Mouse (Mus musculus) midbrain, embryonic 16.5 days (tissue): ENCODE data around the gene Reck. TPM values are rescaled to one million over a fixed set of nuclear protein-coding genes. Genes with fewer than 3 reads are reported as not detected.

Source experiments
- ATAC-seq: fragments of 200-750 bp; cut with Nextera tagmentation; 2 replicates; pipeline ENCODE4 v1.8.0; 2017; ENCODE audit warnings: moderate TSS enrichment
- H3K27ac ChIP-seq: fragments of 300-500 bp; sonication (generic); 2 replicates; pipeline ENCODE4 v1.5.1; 2014; ENCODE audit warnings: mild to moderate bottlenecking, low read length, mixed read lengths
- H3K27me3 ChIP-seq: fragments of 300-500 bp; sonication (generic); 2 replicates; pipeline ENCODE4 v1.6.1; 2014; ENCODE audit warnings: low read depth, low read length, mixed read lengths; ENCODE audit not compliant: control insufficient read depth, insufficient read depth
- H3K36me3 ChIP-seq: fragments of 300-500 bp; sonication (generic); 2 replicates; pipeline ENCODE4 v1.6.1; 2014; ENCODE audit warnings: mild to moderate bottlenecking, low read length, moderate library complexity, mixed read lengths; ENCODE audit not compliant: control insufficient read depth, insufficient read depth
- H3K4me1 ChIP-seq: fragments of 300-500 bp; sonication (generic); 2 replicates; pipeline ENCODE4 v1.6.1; 2014; ENCODE audit warnings: mild to moderate bottlenecking, low read length, mixed read lengths; ENCODE audit not compliant: control insufficient read depth, insufficient read depth
- H3K4me2 ChIP-seq: fragments of 300-500 bp; sonication (generic); 2 replicates; pipeline ENCODE4 v1.6.1; 2014; ENCODE audit warnings: mild to moderate bottlenecking, low read length, mixed read lengths
- H3K4me3 ChIP-seq: fragments of 300-500 bp; sonication (generic); 2 replicates; pipeline ENCODE4 v1.5.1; 2014; ENCODE audit warnings: low read depth, mild to moderate bottlenecking, low read length, moderate library complexity, mixed read lengths
- H3K9ac ChIP-seq: fragments of 300-500 bp; sonication (generic); 2 replicates; pipeline ENCODE4 v1.6.1; 2014; ENCODE audit warnings: low read depth, low read length, mixed read lengths
- H3K9me3 ChIP-seq: fragments of 300-500 bp; sonication (generic); replicated peaks from 2 replicates; pipeline ENCODE4 v1.6.1; 2014; ENCODE audit warnings: mild to moderate bottlenecking, low read length, mixed read lengths; ENCODE audit not compliant: control insufficient read depth, poor library complexity, severe bottlenecking
- WGBS: fragments of 180-500 bp; shearing (Covaris S2); extraction: QIAGEN DNeasy Blood & Tissue Kit; methylation state at CpG from one replicate; pipeline ENCODE4 v1.1.7; 2014; 5-methylcytosine and 5-hydroxymethylcytosine counted together
- polyA plus RNA-seq: library from polyadenylated mRNA; unstranded; fragments of >200 nt; fragmentation: Nextera tagmentation; extraction: Ambion mirVana; gene quantifications from 2 replicates; pipeline ENCODE4 v1.2.1, GENCODE M21; 2015

Gene Reck
- polyA plus RNA-seq, 1 experiment from 2014 or later, result 4.4 TPM

GRCm38 (mm10) chr4:43971541-43972136, 96.3 kb downstream of the Reck start:
- WGBS, result 65% methylated on average over 9 of the region's 9 CpGs
- no peaks in the 10 kb centered on the region for H3K27me3 ChIP-seq
- no peak for ATAC-seq
- H3K36me3 ChIP-seq, result no peaks in the 10 kb centered on the region
- H3K9me3 ChIP-seq, result no peaks in the 10 kb centered on the region
- no peak overlapping the region for H3K4me3 ChIP-seq
- peaks cover 5% of the 10 kb centered on the region; the same call in 1 of the 2 replicates for H3K4me1 ChIP-seq
- no peak overlapping the region for H3K27ac ChIP-seq
- H3K9ac ChIP-seq, result no peak overlapping the region
- no peak overlapping the region for H3K4me2 ChIP-seq

GRCm38 (mm10) chr4:43972137-43972591, 96.8 kb downstream of the Reck start:
- peaks cover 5% of the 10 kb centered on the region; the same call in 1 of the 2 replicates for H3K4me1 ChIP-seq
- H3K27me3 ChIP-seq, result no peaks in the 10 kb centered on the region
- no peak overlapping the region for H3K27ac ChIP-seq
- WGBS, result 1% methylated on average over 7 of the region's 8 CpGs
- H3K4me3 ChIP-seq, result no peak overlapping the region
- no peaks in the 10 kb centered on the region for H3K36me3 ChIP-seq
- H3K9ac ChIP-seq, result no peak overlapping the region
- no peak for ATAC-seq
- no peak overlapping the region for H3K4me2 ChIP-seq
- no peaks in the 10 kb centered on the region for H3K9me3 ChIP-seq

- no peak overlapping the region for H3K27ac ChIP-seq
- no peaks in the 10 kb centered on the region for H3K9me3 ChIP-seq
- 39% methylated on average over 4 of the region's 4 CpGs for WGBS
These were observed 98.2 kb downstream of the Reck start for GRCm38 (mm10) chr4:43973526-43973981.

GRCm38 (mm10) chr4:43974914-43975616, 99.7 kb downstream of the Reck start:
- Histone ChIP-seq H3K4me2 (no peak overlapping the region), H3K4me3 (no peak overlapping the region), H3K9ac (no peak overlapping the region), H3K27ac (no peak overlapping the region), H3K9me3 (no peaks in the 10 kb centered on the region), H3K27me3 (no peaks in the 10 kb centered on the region), H3K4me1 (peaks cover 10% of the 10 kb centered on the region; the same call in 1 of the 2 replicates), H3K36me3 (no peaks in the 10 kb centered on the region)
- no peak for ATAC-seq
- 84% methylated on average over 9 of the region's 10 CpGs for WGBS

More at GRCm38 (mm10) chr4:43973526-43973981, 98.2 kb downstream of the Reck start:
- Histone ChIP-seq H3K9ac (no peak overlapping the region), H3K4me3 (no peak overlapping the region), H3K4me1 (peaks cover 8% of the 10 kb centered on the region; the same call in 1 of the 2 replicates), H3K36me3 (no peaks in the 10 kb centered on the region), H3K4me2 (no peak overlapping the region), H3K27me3 (no peaks in the 10 kb centered on the region)
- no peak for ATAC-seq

GRCm38 (mm10) chr4:43976223-43976740, 101.0 kb downstream of the Reck start:
- Histone ChIP-seq H3K9me3 (no peaks in the 10 kb centered on the region), H3K27ac (no peak overlapping the region), H3K4me1 (peaks cover 10% of the 10 kb centered on the region; the same call in 1 of the 2 replicates), H3K9ac (no peak overlapping the region), H3K4me3 (no peak overlapping the region), H3K4me2 (no peak overlapping the region), H3K36me3 (no peaks in the 10 kb centered on the region), H3K27me3 (no peaks in the 10 kb centered on the region)
- WGBS, result 86% methylated on average over 6 of the region's 6 CpGs
- ATAC-seq, result no peak

- Histone ChIP-seq H3K36me3 (no peaks in the 10 kb centered on the region), H3K9ac (no peak overlapping the region), H3K27ac (peak overlapping the region; percentile 34; the same call in 1 of the 2 replicates), H3K4me3 (no peak overlapping the region), H3K4me2 (no peak overlapping the region), H3K9me3 (no peaks in the 10 kb centered on the region), H3K4me1 (peaks cover 8% of the 10 kb centered on the region; the same call in 1 of the 2 replicates), H3K27me3 (peaks cover 5% of the 10 kb centered on the region; the same call in 1 of the 2 replicates)
- 0 out of 2 replicates have a peak, but pooled peaks have one; percentile 12 for ATAC-seq
- WGBS, result 12% methylated on average over 17 of the region's 17 CpGs
These were observed 103.5 kb downstream of the Reck start for GRCm38 (mm10) chr4:43978521-43979443.

GRCm38 (mm10) chr4:43979746-43980145, 104.4 kb downstream of the Reck start:
- Histone ChIP-seq H3K36me3 (no peaks in the 10 kb centered on the region), H3K9ac (no peak overlapping the region), H3K9me3 (no peaks in the 10 kb centered on the region), H3K4me3 (no peak overlapping the region), H3K27me3 (peaks cover 7% of the 10 kb centered on the region; the same call in 1 of the 2 replicates), H3K4me2 (no peak overlapping the region), H3K4me1 (peaks cover 8% of the 10 kb centered on the region; the same call in 1 of the 2 replicates), H3K27ac (no peak overlapping the region)
- peak; percentile 26; the same call in 1 of the 2 replicates for ATAC-seq
- WGBS, result 52% methylated on average over 3 of the region's 3 CpGs

GRCm38 (mm10) chr4:43980236-43980635, 104.9 kb downstream of the Reck start:
- Histone ChIP-seq H3K27ac (no peak overlapping the region), H3K4me3 (no peak overlapping the region), H3K9me3 (no peaks in the 10 kb centered on the region), H3K9ac (no peak overlapping the region), H3K36me3 (no peaks in the 10 kb centered on the region), H3K4me1 (peaks cover 8% of the 10 kb centered on the region; the same call in 1 of the 2 replicates), H3K4me2 (no peak overlapping the region), H3K27me3 (peaks cover 7% of the 10 kb centered on the region)
- WGBS, result 88% methylated on average over 4 of the region's 4 CpGs
- no peak for ATAC-seq
